Mouse (Mus musculus) midbrain, postnatal 0 days (tissue): ENCODE measurements at regions not wholly inside any gene's neighbourhood (a gene's known extent, or its start where the extent isn't known, plus 50 kb on each side); places are given as distances from the start of the nearest gene placed in this dataset.
"Not testable (repeated sequence)": the region's sequence is repeated elsewhere in the genome, so short reads cannot be mapped to it uniquely, and the experiment has no call there.

Experiments
- ATAC-seq: fragments of 200-750 bp; cut with Nextera tagmentation; 2 replicates; pipeline ENCODE4 v1.8.0; 2017; ENCODE audit warnings: moderate number of reproducible peaks, mild to moderate bottlenecking, moderate TSS enrichment, moderate library complexity; ENCODE audit not compliant: low FRiP score
- DNase-seq: peaks from one replicate; pipeline ENCODE4 v3.0.0-alpha.2; 2015; ENCODE audit warnings: low spot score
- H3K27ac ChIP-seq: fragments of 300-500 bp; sonication (generic); 2 replicates; pipeline ENCODE4 v1.5.1; 2014; ENCODE audit warnings: low read depth, mild to moderate bottlenecking, low read length, mixed read lengths
- H3K27me3 ChIP-seq: fragments of 300-500 bp; sonication (generic); 2 replicates; pipeline ENCODE4 v1.6.1; 2014; ENCODE audit warnings: low read length, control low read depth, mixed read lengths; ENCODE audit not compliant: insufficient read depth
- H3K36me3 ChIP-seq: fragments of 300-500 bp; sonication (generic); 2 replicates; pipeline ENCODE4 v1.6.1; 2014; ENCODE audit warnings: low read length, control low read depth, mixed read lengths; ENCODE audit not compliant: insufficient read depth
- H3K4me1 ChIP-seq: fragments of 300-500 bp; sonication (generic); 2 replicates; pipeline ENCODE4 v1.6.1; 2014; ENCODE audit warnings: mild to moderate bottlenecking, control low read depth, antibody characterized with exemption, low read length, mixed read lengths; ENCODE audit not compliant: insufficient read depth
- H3K4me2 ChIP-seq: fragments of 300-500 bp; sonication (generic); 2 replicates; pipeline ENCODE4 v1.6.1; 2014; ENCODE audit warnings: low read depth, mild to moderate bottlenecking, low read length, mixed read lengths; ENCODE audit not compliant: poor library complexity, severe bottlenecking
- H3K4me3 ChIP-seq: fragments of 300-500 bp; sonication (generic); 2 replicates; pipeline ENCODE4 v1.5.1; 2014; ENCODE audit warnings: low read depth, mild to moderate bottlenecking, low read length, moderate library complexity
- H3K9ac ChIP-seq: fragments of 300-500 bp; sonication (generic); replicated peaks from 2 replicates; pipeline ENCODE4 v1.6.1; 2014; ENCODE audit warnings: mild to moderate bottlenecking, low read length, moderate library complexity, mixed read lengths; ENCODE audit not compliant: poor library complexity, severe bottlenecking
- H3K9me3 ChIP-seq: fragments of 300-500 bp; sonication (generic); 2 replicates; pipeline ENCODE4 v1.6.1; 2016; ENCODE audit warnings: low read length, control low read depth
- CTCF ChIP-seq: IDR thresholded peaks from 2 replicates; pipeline ENCODE4 v1.5.1; 2016; ENCODE audit warnings: antibody characterized with exemption, mild to moderate bottlenecking
- WGBS: fragments of 180-500 bp; shearing (Covaris S2); extraction: QIAGEN DNeasy Blood & Tissue Kit; methylation state at CpG from one replicate; pipeline ENCODE4 v1.1.7; 2014; 5-methylcytosine and 5-hydroxymethylcytosine counted together

GRCm38 (mm10) chr7:70256806-70257205 lies 109.7 kb downstream of the Nr2f2 start:
- DNase-seq (no peak), ATAC-seq (no peak)
- Histone ChIP-seq H3K36me3 (no peaks in the 10 kb centered on the region), H3K9me3 (no peaks in the 10 kb centered on the region), H3K27me3 (no peaks in the 10 kb centered on the region), H3K9ac (no peak overlapping the region), H3K4me1 (no peaks in the 10 kb centered on the region), H3K27ac (no peak overlapping the region), H3K4me2 (no peak overlapping the region), H3K4me3 (no peak overlapping the region)
- 91% methylated on average over 4 of the region's 4 CpGs for WGBS
- no peak for TF ChIP-seq CTCF

GRCm38 (mm10) chr7:70255072-70255471 lies 111.5 kb downstream of the Nr2f2 start:
- Histone ChIP-seq H3K4me3 (no peak overlapping the region), H3K27ac (no peak overlapping the region), H3K9ac (no peak overlapping the region), H3K27me3 (no peaks in the 10 kb centered on the region), H3K4me1 (no peaks in the 10 kb centered on the region), H3K9me3 (no peaks in the 10 kb centered on the region), H3K36me3 (no peaks in the 10 kb centered on the region), H3K4me2 (no peak overlapping the region)
- WGBS = 72% methylated on average over 3 of the region's 3 CpGs
- DNase-seq (no peak), ATAC-seq (no peak)
- TF ChIP-seq CTCF = no peak

DNA sequence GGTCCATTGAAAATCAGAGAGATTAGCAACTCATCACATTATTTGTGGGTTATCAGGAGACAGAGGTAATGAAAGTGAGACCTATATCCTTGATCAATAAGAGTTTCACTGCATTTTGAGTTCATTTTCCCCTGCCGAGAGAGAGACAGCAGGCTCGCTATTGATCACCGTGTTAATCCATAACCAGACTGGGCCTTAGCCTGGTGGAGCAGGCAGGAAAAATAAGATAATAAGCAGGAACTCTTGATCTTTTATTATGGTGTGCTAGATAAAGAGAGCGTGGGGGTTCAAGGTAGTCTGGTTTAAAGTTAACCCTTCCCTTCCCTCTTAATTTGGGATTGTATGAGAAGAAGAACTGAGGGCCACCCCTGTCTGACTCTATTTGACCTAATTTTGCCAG lies 113.3 kb downstream of the Nr2f2 start:
- Histone ChIP-seq H3K4me1 (no peaks in the 10 kb centered on the region), H3K36me3 (no peaks in the 10 kb centered on the region), H3K4me2 (no peak overlapping the region), H3K27ac (no peak overlapping the region), H3K9ac (no peak overlapping the region), H3K4me3 (no peak overlapping the region), H3K27me3 (no peaks in the 10 kb centered on the region), H3K9me3 (no peaks in the 10 kb centered on the region)
- DNase-seq = no peak
- 76% methylated on average over 4 of the region's 4 CpGs for WGBS
- TF ChIP-seq CTCF = no peak
- no peak for ATAC-seq

GRCm38 (mm10) chr7:70239059-70239458 lies 127.5 kb downstream of the Nr2f2 start:
- H3K4me3 ChIP-seq, DNase-seq, H3K4me2 ChIP-seq, ATAC-seq, H3K36me3 ChIP-seq, H3K27me3 ChIP-seq, H3K4me1 ChIP-seq, H3K9ac ChIP-seq, H3K27ac ChIP-seq, H3K9me3 ChIP-seq: not testable (repeated sequence)
- 92% methylated on average over 9 of the region's 9 CpGs for WGBS

DNA sequence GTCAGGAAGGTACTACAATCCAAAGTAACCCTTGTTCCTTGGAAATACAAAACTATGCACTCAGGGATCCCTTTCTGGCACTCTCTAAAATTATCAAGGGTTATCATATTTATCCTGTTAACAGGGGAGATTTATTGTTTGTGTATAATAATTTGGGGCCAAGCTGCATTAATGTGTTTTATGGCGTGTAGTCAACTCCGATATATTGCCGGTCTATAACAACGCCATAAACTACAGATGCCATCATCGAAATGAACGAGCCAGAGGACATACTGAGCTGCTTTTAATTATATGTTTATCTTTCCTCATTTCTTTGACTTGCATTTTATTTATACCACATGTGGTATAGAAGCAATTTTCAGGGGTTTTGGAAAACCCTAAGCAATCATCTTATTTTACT lies 147.2 kb downstream of the Nr2f2 start:
- Histone ChIP-seq H3K9ac (no peak overlapping the region), H3K36me3 (no peaks in the 10 kb centered on the region), H3K27me3 (no peaks in the 10 kb centered on the region), H3K4me2 (no peak overlapping the region), H3K4me1 (no peaks in the 10 kb centered on the region), H3K9me3 (no peaks in the 10 kb centered on the region), H3K27ac (no peak overlapping the region), H3K4me3 (no peak overlapping the region)
- ATAC-seq = no peak
- DNase-seq = no peak
- no peak for TF ChIP-seq CTCF
- WGBS = 95% methylated on average over 6 of the region's 6 CpGs

DNA sequence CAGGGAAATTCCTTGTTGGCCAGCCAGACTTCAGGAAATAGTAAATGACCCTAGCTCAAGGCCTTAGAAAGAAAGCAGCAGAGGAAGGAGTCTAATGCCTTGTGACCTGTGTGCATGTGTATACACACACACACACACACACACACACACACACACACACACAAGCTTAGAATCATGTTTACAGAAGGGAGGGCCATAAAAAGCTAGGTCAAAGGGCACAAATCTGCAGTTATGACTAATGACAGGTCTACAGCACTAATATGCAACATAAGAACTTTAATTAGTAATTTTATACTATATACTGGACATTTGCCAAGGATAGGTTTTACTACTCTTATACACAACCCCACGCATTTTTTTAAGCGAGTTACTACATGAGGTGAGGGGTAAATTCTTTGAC lies 149.4 kb downstream of the Nr2f2 start:
- no peak overlapping the region for H3K9ac ChIP-seq
- 95% methylated on average over 2 of the region's 2 CpGs for WGBS
- no peak for ATAC-seq
- H3K36me3 ChIP-seq = no peaks in the 10 kb centered on the region
- no peaks in the 10 kb centered on the region for H3K27me3 ChIP-seq
- TF ChIP-seq CTCF = no peak
- H3K4me2 ChIP-seq = no peak overlapping the region
- H3K4me1 ChIP-seq = no peaks in the 10 kb centered on the region
- H3K27ac ChIP-seq = no peak overlapping the region
- DNase-seq = no peak
- no peak overlapping the region for H3K4me3 ChIP-seq
- H3K9me3 ChIP-seq = no peaks in the 10 kb centered on the region
